Mouse (Mus musculus) intestine, embryonic 15.5 days (tissue): ENCODE data around the gene Nuf2. TPM values are rescaled to one million over a fixed set of nuclear protein-coding genes. Genes with fewer than 3 reads are reported as not detected.

ENCODE experiments used
- ATAC-seq: fragments of 200-750 bp; cut with Nextera tagmentation; 2 replicates; pipeline ENCODE4 v1.8.0; 2017; ENCODE audit warnings: moderate TSS enrichment, moderate library complexity
- H3K27ac ChIP-seq: fragments of 300-500 bp; sonication (generic); 2 replicates; pipeline ENCODE4 v1.5.1; 2015; ENCODE audit warnings: mild to moderate bottlenecking, inconsistent platforms
- H3K27me3 ChIP-seq: fragments of 300-500 bp; sonication (generic); replicated peaks from 2 replicates; pipeline ENCODE4 v1.6.1; 2015; ENCODE audit warnings: inconsistent platforms
- H3K36me3 ChIP-seq: fragments of 300-500 bp; sonication (generic); 2 replicates; pipeline ENCODE4 v1.6.1; 2015; ENCODE audit warnings: inconsistent platforms
- H3K4me1 ChIP-seq: fragments of 300-500 bp; sonication (generic); replicated peaks from 2 replicates; pipeline ENCODE4 v1.6.1; 2015; ENCODE audit warnings: inconsistent platforms
- H3K4me2 ChIP-seq: fragments of 300-500 bp; sonication (generic); replicated peaks from 2 replicates; pipeline ENCODE4 v1.6.1; 2015; ENCODE audit warnings: mild to moderate bottlenecking, inconsistent platforms
- H3K4me3 ChIP-seq: fragments of 300-500 bp; sonication (generic); replicated peaks from 2 replicates; pipeline ENCODE4 v1.5.1; 2015; ENCODE audit warnings: inconsistent platforms
- H3K9ac ChIP-seq: fragments of 300-500 bp; sonication (generic); 2 replicates; pipeline ENCODE4 v1.6.1; 2015; ENCODE audit warnings: inconsistent platforms
- H3K9me3 ChIP-seq: fragments of 300-500 bp; sonication (generic); 2 replicates; pipeline ENCODE4 v1.6.1; 2016; ENCODE audit warnings: inconsistent platforms
- WGBS: fragments of 180-500 bp; shearing (Covaris S2); methylation state at CpG from one replicate; pipeline ENCODE4 v1.1.7; 2015; 5-methylcytosine and 5-hydroxymethylcytosine counted together
- polyA plus RNA-seq: library from polyadenylated mRNA; unstranded; fragments of >200 nt; fragmentation: Nextera tagmentation; extraction: Ambion mirVana; gene quantifications from 2 replicates; pipeline ENCODE4 v1.2.1, GENCODE M21; 2015

Nuf2 gene
- 40.5 and 46.0 TPM in 2 replicates for polyA plus RNA-seq

- no peaks in the 10 kb centered on the region for H3K36me3 ChIP-seq
- H3K27ac ChIP-seq: peak within 1 kb of the TSS; percentile 64
- peak; percentile 96 for ATAC-seq
- H3K4me3 ChIP-seq: peak within 1 kb of the TSS; percentile 61
- H3K4me1 ChIP-seq: peaks cover 6% of the 10 kb centered on the region; the same call in 1 of the 2 replicates
- no peaks in the 10 kb centered on the region for H3K9me3 ChIP-seq
- peak within 1 kb of the TSS; percentile 66 for H3K4me2 ChIP-seq
- WGBS: under 1% methylated on average over 39 of the region's 39 CpGs
- no peaks in the 10 kb centered on the region for H3K27me3 ChIP-seq
- H3K9ac ChIP-seq: peak within 1 kb of the TSS; percentile 61
These were observed at the start of gene Nuf2 for GRCm38 (mm10) chr1:169530876-169531701. Gene Nuf2 (minus strand): TSS chr1:169531464.

- H3K36me3 ChIP-seq: no peaks in the 10 kb centered on the region
- H3K9me3 ChIP-seq: no peaks in the 10 kb centered on the region
- 48% methylated on average over 3 of the region's 3 CpGs for WGBS
- no peak overlapping the region for H3K4me3 ChIP-seq
- no peak overlapping the region for H3K27ac ChIP-seq
- no peak overlapping the region for H3K4me2 ChIP-seq
- H3K4me1 ChIP-seq: no peaks in the 10 kb centered on the region
- no peaks in the 10 kb centered on the region for H3K27me3 ChIP-seq
- no peak overlapping the region for H3K9ac ChIP-seq
- no peak for ATAC-seq
These were observed 48.3 kb upstream of the Nuf2 start for GRCm38 (mm10) chr1:169579572-169579971.

GRCm38 (mm10) chr1:169574136-169574535 lies 42.9 kb upstream of the Nuf2 start:
- Histone ChIP-seq H3K36me3 (no peaks in the 10 kb centered on the region), H3K27me3 (no peaks in the 10 kb centered on the region), H3K9me3 (no peaks in the 10 kb centered on the region), H3K4me3 (no peak overlapping the region), H3K9ac (no peak overlapping the region), H3K27ac (no peak overlapping the region), H3K4me2 (no peak overlapping the region), H3K4me1 (no peaks in the 10 kb centered on the region)
- ATAC-seq: no peak

GRCm38 (mm10) chr1:169555621-169556020 lies 24.4 kb upstream of the Nuf2 start:
- Histone ChIP-seq H3K27me3 (no peaks in the 10 kb centered on the region), H3K36me3 (no peaks in the 10 kb centered on the region), H3K27ac (no peak overlapping the region), H3K4me3 (no peak overlapping the region), H3K4me1 (no peaks in the 10 kb centered on the region), H3K9ac (no peak overlapping the region), H3K4me2 (no peak overlapping the region), H3K9me3 (no peaks in the 10 kb centered on the region)
- no peak for ATAC-seq
- WGBS: 71% methylated on average over 2 of the region's 2 CpGs

GRCm38 (mm10) chr1:169555019-169555418 lies 23.8 kb upstream of the Nuf2 start:
- WGBS: 89% methylated on average over 4 of the region's 4 CpGs
- no peak for ATAC-seq
- Histone ChIP-seq H3K9me3 (no peaks in the 10 kb centered on the region), H3K27me3 (no peaks in the 10 kb centered on the region), H3K9ac (no peak overlapping the region), H3K4me2 (no peak overlapping the region), H3K4me3 (no peak overlapping the region), H3K36me3 (no peaks in the 10 kb centered on the region), H3K4me1 (no peaks in the 10 kb centered on the region), H3K27ac (no peak overlapping the region)

- Histone ChIP-seq H3K4me1 (no peaks in the 10 kb centered on the region), H3K27ac (no peak overlapping the region), H3K9ac (no peak overlapping the region), H3K9me3 (no peaks in the 10 kb centered on the region), H3K36me3 (no peaks in the 10 kb centered on the region), H3K4me2 (no peak overlapping the region), H3K27me3 (no peaks in the 10 kb centered on the region), H3K4me3 (no peak overlapping the region)
- WGBS: 74% methylated on average over 7 of the region's 7 CpGs
- ATAC-seq: no peak
These were observed 22.2 kb upstream of the Nuf2 start for GRCm38 (mm10) chr1:169553446-169553845.

- 68% methylated on average over 6 of the region's 6 CpGs for WGBS
- Histone ChIP-seq H3K27me3 (no peaks in the 10 kb centered on the region), H3K4me1 (no peaks in the 10 kb centered on the region), H3K9me3 (no peaks in the 10 kb centered on the region), H3K4me3 (no peak overlapping the region), H3K27ac (no peak overlapping the region), H3K36me3 (no peaks in the 10 kb centered on the region), H3K4me2 (no peak overlapping the region), H3K9ac (no peak overlapping the region)
- ATAC-seq: no peak
These were observed 9.2 kb upstream of the Nuf2 start for GRCm38 (mm10) chr1:169540415-169540814.

- WGBS: 8% methylated on average over 11 of the region's 11 CpGs
- H3K9ac ChIP-seq: peak overlapping the region; percentile 41; the same call in 1 of the 2 replicates
- H3K27me3 ChIP-seq: no peaks in the 10 kb centered on the region
- ATAC-seq: peak; percentile 24
- H3K4me3 ChIP-seq: peak overlapping the region; percentile 61
- H3K4me2 ChIP-seq: peak overlapping the region; percentile 66
- peaks cover 6% of the 10 kb centered on the region; the same call in 1 of the 2 replicates for H3K4me1 ChIP-seq
- H3K27ac ChIP-seq: peak overlapping the region; percentile 64
- no peaks in the 10 kb centered on the region for H3K36me3 ChIP-seq
- H3K9me3 ChIP-seq: no peaks in the 10 kb centered on the region
These were observed 655 bp upstream of the Nuf2 start for GRCm38 (mm10) chr1:169531702-169532535.

GRCm38 (mm10) chr1:169529996-169530518 lies 1.2 kb downstream of the Nuf2 start:
- H3K27me3 ChIP-seq: no peaks in the 10 kb centered on the region
- no peaks in the 10 kb centered on the region for H3K9me3 ChIP-seq
- peak overlapping the region; percentile 61 for H3K9ac ChIP-seq
- 79% methylated on average over 8 of the region's 8 CpGs for WGBS
- H3K36me3 ChIP-seq: no peaks in the 10 kb centered on the region
- peak overlapping the region; percentile 61 for H3K4me3 ChIP-seq
- H3K27ac ChIP-seq: no peak overlapping the region
- ATAC-seq: no peak
- H3K4me1 ChIP-seq: peaks cover 6% of the 10 kb centered on the region; the same call in 1 of the 2 replicates
- H3K4me2 ChIP-seq: peak overlapping the region; percentile 66

GRCm38 (mm10) chr1:169526006-169526680 lies 5.1 kb downstream of the Nuf2 start:
- WGBS: 86% methylated on average over 5 of the region's 5 CpGs

GRCm38 (mm10) chr1:169519337-169519736 lies 11.9 kb downstream of the Nuf2 start:
- no peak for ATAC-seq
- Histone ChIP-seq H3K4me1 (no peaks in the 10 kb centered on the region), H3K27ac (no peak overlapping the region), H3K27me3 (no peaks in the 10 kb centered on the region), H3K4me2 (no peak overlapping the region), H3K9ac (no peak overlapping the region), H3K36me3 (peaks cover 18% of the 10 kb centered on the region), H3K4me3 (no peak overlapping the region), H3K9me3 (no peaks in the 10 kb centered on the region)
- 92% methylated on average over 11 of the region's 11 CpGs for WGBS

More at GRCm38 (mm10) chr1:169526006-169526680, 5.1 kb downstream of the Nuf2 start:
- Histone ChIP-seq H3K36me3 (peaks cover 8% of the 10 kb centered on the region), H3K4me1 (peaks cover 6% of the 10 kb centered on the region; the same call in 1 of the 2 replicates), H3K4me3 (no peak overlapping the region), H3K27me3 (no peaks in the 10 kb centered on the region), H3K27ac (no peak overlapping the region), H3K9me3 (no peaks in the 10 kb centered on the region), H3K4me2 (no peak overlapping the region), H3K9ac (no peak overlapping the region)
- no peak for ATAC-seq
